Mouse (Mus musculus): ENCODE measurements around the gene Smc1b.

- TF ChIP-seq CTCF (IDR thresholded peaks at IDR 0.05; ENCODE audit: extremely low read depth, insufficient read depth, low read length) (no peak), POLR2A (IDR thresholded peaks at IDR 0.05; ENCODE audit: extremely low read depth, insufficient read depth, low read length) (no peak)
Measured at GRCm38 (mm10) chr15:85174060-85174459, 42.3 kb upstream of the Smc1b start.
